Mouse (Mus musculus) ES-Bruce4 (cell line): ENCODE data around the gene Nos1ap. TPM values are rescaled to one million over a fixed set of nuclear protein-coding genes. Genes with fewer than 3 reads are reported as not detected.

Experiments
- H3K27ac ChIP-seq: 2 replicates; pipeline ENCODE4 v1.5.1; 2012; ENCODE audit warnings: low read length, inconsistent platforms; ENCODE audit not compliant: insufficient read depth
- H3K27me3 ChIP-seq: 2 replicates; pipeline ENCODE4 v1.6.1; 2012; ENCODE audit warnings: mild to moderate bottlenecking, low read length, inconsistent platforms; ENCODE audit not compliant: control insufficient read depth, poor library complexity, insufficient read depth, severe bottlenecking
- H3K36me3 ChIP-seq: 2 replicates; pipeline ENCODE4 v1.6.1; 2012; ENCODE audit warnings: inconsistent platforms, mild to moderate bottlenecking, low read length, moderate library complexity; ENCODE audit not compliant: control insufficient read depth, poor library complexity, insufficient read depth, severe bottlenecking
- H3K4me1 ChIP-seq: one replicate; pipeline ENCODE4 v1.8.1; 2011; ENCODE audit warnings: low read length; ENCODE audit not compliant: control insufficient read depth, insufficient read depth
- H3K4me3 ChIP-seq: 2 replicates; pipeline ENCODE4 v1.5.1; 2011; ENCODE audit warnings: low read depth, mild to moderate bottlenecking, low read length
- H3K9ac ChIP-seq: 2 replicates; pipeline ENCODE4 v1.6.1; 2012; ENCODE audit warnings: low read depth, mild to moderate bottlenecking, inconsistent platforms; ENCODE audit not compliant: poor library complexity, severe bottlenecking
- H3K9me3 ChIP-seq: replicated peaks from 2 replicates; pipeline ENCODE4 v1.6.1; 2012; ENCODE audit warnings: mild to moderate bottlenecking, low read length, inconsistent platforms; ENCODE audit not compliant: control insufficient read depth, poor library complexity, insufficient read depth, severe bottlenecking
- CTCF ChIP-seq: IDR thresholded peaks from one replicate; pipeline ENCODE4 v1.8.1; 2011; ENCODE audit warnings: low read depth, low read length
- EP300 ChIP-seq: IDR thresholded peaks from 2 replicates; pipeline ENCODE4 v1.6.1; 2011; ENCODE audit warnings: low read depth, low read length; ENCODE audit not compliant: insufficient read depth
- POLR2A ChIP-seq: IDR thresholded peaks from one replicate; pipeline ENCODE4 v1.8.1; 2011; ENCODE audit warnings: low read length; ENCODE audit not compliant: insufficient read depth
- polyA plus RNA-seq: library from polyadenylated mRNA; stranded (reverse); fragments of >200 nt; gene quantifications from 2 replicates; pipeline ENCODE4 v1.2.4, GENCODE M21; 2011; ENCODE audit warnings: low read depth; ENCODE audit not compliant: missing spikeins, insufficient read depth, insufficient read length

Nos1ap gene
- polyA plus RNA-seq, 1 experiment: 4.6 TPM

- H3K27me3 ChIP-seq: no peaks in the 10 kb centered on the region
- no peaks in the 10 kb centered on the region for H3K36me3 ChIP-seq
- no peak for TF ChIP-seq POLR2A
- TF ChIP-seq EP300: no peak
- no peak for TF ChIP-seq CTCF
- no peak overlapping the region for H3K9ac ChIP-seq
- no peak overlapping the region for H3K27ac ChIP-seq
- no peaks in the 10 kb centered on the region for H3K4me1 ChIP-seq
- H3K4me3 ChIP-seq: no peak overlapping the region
- H3K9me3 ChIP-seq: peaks cover 19% of the 10 kb centered on the region
These were observed 33.8 kb upstream of the Nos1ap start for GRCm38 (mm10) chr1:170623432-170623831.

GRCm38 (mm10) chr1:170622934-170623333 lies 33.3 kb upstream of the Nos1ap start:
- no peak for TF ChIP-seq EP300
- TF ChIP-seq POLR2A: no peak
- no peak for TF ChIP-seq CTCF
- Histone ChIP-seq H3K4me1 (no peaks in the 10 kb centered on the region), H3K27me3 (no peaks in the 10 kb centered on the region), H3K9me3 (peaks cover 19% of the 10 kb centered on the region), H3K27ac (no peak overlapping the region), H3K4me3 (no peak overlapping the region), H3K36me3 (no peaks in the 10 kb centered on the region), H3K9ac (no peak overlapping the region)

DNA sequence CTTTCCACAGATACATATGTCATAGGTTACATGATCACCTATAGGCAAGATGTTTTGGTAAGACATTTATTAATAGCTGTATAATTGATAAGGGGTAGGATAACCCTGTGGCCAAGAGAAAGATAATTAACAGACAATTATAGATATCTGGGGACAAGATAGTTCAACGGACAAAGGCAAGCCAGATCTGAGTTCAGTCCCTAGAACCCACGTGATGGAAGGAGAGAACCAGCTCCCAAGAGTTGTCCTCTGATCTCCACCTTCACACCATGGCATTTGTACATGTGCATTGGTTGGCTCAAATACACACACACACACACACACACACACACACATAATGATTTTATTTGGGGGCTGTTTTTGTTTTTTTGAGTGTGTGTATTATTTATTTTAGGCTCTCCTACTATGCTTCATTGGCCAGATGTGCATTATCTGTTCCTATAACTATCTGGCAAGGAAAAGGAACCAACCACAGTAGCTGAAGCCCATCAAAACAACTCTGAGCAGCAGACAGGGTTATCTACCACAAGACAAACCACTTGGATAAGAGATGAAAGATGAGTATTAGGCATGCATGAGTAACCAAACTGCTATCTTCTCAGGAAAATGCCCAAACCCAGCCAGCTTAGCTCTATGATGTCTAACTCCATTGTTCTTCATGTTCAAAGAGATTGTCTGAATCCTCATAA lies 30.2 kb upstream of the Nos1ap start:
- Histone ChIP-seq H3K27ac (no peak overlapping the region), H3K27me3 (no peaks in the 10 kb centered on the region), H3K9me3 (peaks cover 13% of the 10 kb centered on the region), H3K4me3 (no peak overlapping the region), H3K36me3 (no peaks in the 10 kb centered on the region), H3K9ac (no peak overlapping the region), H3K4me1 (no peaks in the 10 kb centered on the region)
- TF ChIP-seq POLR2A (no peak), CTCF (no peak), EP300 (no peak)

DNA sequence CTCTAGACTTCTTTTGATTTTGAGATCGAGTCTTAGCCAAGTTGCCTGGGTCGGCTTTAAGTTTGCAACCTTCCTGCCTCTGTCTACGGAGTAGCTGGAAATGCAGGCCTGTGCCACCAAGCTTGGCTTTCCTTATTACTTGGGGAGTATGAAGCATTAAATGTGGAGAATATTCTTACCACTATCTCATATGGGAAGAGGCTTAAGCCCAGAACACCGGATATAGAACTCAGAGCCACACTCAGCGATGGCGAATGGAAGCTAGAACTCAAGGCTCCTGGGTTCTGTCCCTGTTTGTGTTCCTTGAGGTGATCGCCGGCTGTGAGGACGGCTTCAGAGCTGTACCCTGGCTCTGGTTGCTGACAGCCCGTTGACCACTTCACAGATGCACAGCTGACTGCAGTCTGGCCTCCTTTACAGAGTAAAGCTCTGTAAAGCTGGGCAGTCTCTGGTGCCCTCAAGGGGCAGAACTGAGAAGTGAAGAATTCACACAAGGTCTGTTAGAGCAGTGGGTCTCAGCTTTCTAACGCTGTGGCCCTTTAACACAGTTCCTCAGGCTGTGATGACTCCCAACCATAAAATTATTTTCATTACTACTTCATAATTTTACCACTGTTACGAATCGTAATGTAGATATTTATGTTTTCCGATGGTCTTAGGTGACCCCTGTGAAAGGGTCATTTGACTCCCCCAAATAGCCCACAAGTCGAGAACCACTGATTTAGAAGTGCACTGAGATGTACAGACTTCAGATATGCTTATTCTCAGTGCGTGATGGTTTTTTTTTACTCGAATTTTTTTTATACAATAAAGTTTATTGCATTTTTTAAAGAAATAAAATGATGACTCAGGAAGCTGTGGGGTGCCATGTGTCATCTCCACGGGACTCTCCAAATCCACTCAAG lies 23.6 kb upstream of the Nos1ap start:
- no peak overlapping the region for H3K4me3 ChIP-seq
- no peak overlapping the region for H3K9ac ChIP-seq
- H3K27ac ChIP-seq: no peak overlapping the region
- no peaks in the 10 kb centered on the region; the same call in 1 of the 2 replicates for H3K9me3 ChIP-seq
- TF ChIP-seq EP300: no peak
- TF ChIP-seq CTCF: peak; percentile 58
- no peak for TF ChIP-seq POLR2A
- no peaks in the 10 kb centered on the region for H3K4me1 ChIP-seq
- no peaks in the 10 kb centered on the region for H3K27me3 ChIP-seq
- H3K36me3 ChIP-seq: no peaks in the 10 kb centered on the region

- Histone ChIP-seq H3K9me3 (no peaks in the 10 kb centered on the region), H3K4me3 (no peak overlapping the region), H3K36me3 (no peaks in the 10 kb centered on the region), H3K9ac (no peak overlapping the region), H3K27ac (no peak overlapping the region), H3K27me3 (no peaks in the 10 kb centered on the region), H3K4me1 (no peaks in the 10 kb centered on the region)
- TF ChIP-seq EP300: no peak
- TF ChIP-seq CTCF: no peak
- no peak for TF ChIP-seq POLR2A
These were observed 22.0 kb upstream of the Nos1ap start for GRCm38 (mm10) chr1:170611631-170612030.

DNA sequence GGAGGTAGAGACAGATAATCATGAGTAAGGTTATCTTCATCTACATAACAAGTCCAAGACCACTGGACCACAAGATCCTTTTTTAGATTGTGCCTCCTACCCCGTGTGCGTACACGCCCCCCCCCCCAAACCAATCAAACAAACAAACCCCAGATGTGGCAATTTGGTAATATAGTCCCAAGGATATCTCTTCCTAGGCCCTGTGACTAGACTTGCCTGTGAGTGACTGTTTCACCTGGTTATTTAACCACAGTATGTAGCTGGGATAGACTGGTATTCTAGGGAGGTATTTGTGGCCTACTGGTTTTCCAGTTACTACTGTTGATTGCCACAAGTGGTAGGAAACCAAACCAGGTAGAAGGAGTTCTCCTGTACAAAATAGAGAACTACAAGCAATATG lies 21.0 kb upstream of the Nos1ap start:
- Histone ChIP-seq H3K9me3 (no peaks in the 10 kb centered on the region), H3K9ac (no peak overlapping the region), H3K36me3 (no peaks in the 10 kb centered on the region), H3K4me3 (no peak overlapping the region), H3K27me3 (no peaks in the 10 kb centered on the region), H3K4me1 (no peaks in the 10 kb centered on the region), H3K27ac (no peak overlapping the region)
- TF ChIP-seq EP300 (no peak), POLR2A (no peak), CTCF (no peak)
